Mouse (Mus musculus) embryo, embryonic 10 days (tissue): ENCODE data around the gene Stk26.
A peak's percentile ranks its signal among the peaks of the same experiment; 100 is the strongest.

ENCODE experiments used
- DNase-seq: peaks from one replicate; pipeline ENCODE4 v3.0.0-alpha.2; 2015; ENCODE audit warnings: low spot score

The Stk26 gene

GRCm38 (mm10) chrX:50924629-50925364 is 84.0 kb downstream of the Stk26 start:
- peak; percentile 53 for DNase-seq

GRCm38 (mm10) chrX:50926893-50927545 is 86.2 kb downstream of the Stk26 start:
- no peak for DNase-seq

- no peak for DNase-seq
Observed at GRCm38 (mm10) chrX:50930309-50930708, 89.5 kb downstream of the Stk26 start.

DNA sequence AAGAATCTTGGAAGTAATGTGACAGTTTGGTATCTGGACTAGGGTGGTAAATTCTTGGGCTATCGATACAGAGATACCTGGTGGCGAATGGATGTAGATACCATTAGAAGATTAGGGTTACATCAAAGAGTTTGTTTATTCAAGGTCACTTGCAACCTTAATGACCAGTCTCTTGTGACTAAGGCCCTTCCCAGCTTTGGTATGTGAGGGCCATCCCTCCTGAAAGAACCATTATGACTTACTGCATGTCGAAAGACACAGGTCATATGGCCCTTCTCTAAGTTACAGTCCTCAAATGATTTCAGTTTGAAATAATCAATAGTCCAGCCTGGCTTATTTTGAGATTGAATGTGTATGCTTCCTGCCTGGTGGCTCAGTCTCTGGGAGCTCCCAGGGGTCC is 96.3 kb downstream of the Stk26 start:
- DNase-seq, result no peak

DNA sequence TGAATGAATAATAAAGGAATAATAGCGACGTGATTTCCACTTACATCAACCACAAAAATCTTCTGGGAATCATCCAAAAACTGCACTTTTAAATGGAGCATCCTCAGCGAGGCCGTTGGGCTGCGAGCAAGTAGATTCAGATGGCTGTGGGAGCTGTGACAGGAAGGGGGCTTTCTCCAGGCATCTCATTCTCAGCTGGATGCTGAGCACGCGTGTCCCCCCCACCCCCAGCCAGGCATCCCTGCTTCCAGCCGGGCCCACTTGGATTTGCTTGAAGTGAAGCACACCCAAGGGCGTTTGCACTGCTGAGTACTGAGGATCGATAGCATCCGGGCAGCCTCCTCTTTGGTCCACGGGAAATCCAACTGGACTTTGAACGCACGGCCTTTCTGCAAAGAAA is 101.8 kb downstream of the Stk26 start, which contains the start of gene Frmd7:
TSS of gene Frmd7 (minus strand) at position 101 of the 400 bp plus-strand sequence.
- DNase-seq, result no peak
